Mouse (Mus musculus): ENCODE data around the gene Gas2l2. TPM values are rescaled to one million over a fixed set of nuclear protein-coding genes. Genes with fewer than 3 reads are reported as not detected.

The Gas2l2 gene
- total RNA-seq, 1 experiment from 2014 or later: not detected

GRCm38 (mm10) chr11:83403787-83404186 is 25.5 kb downstream of the Gas2l2 start:
- ATAC-seq (replicated peaks; ENCODE audit: low read depth, poor library complexity, severe bottlenecking): no peak

- ATAC-seq (replicated peaks; ENCODE audit: low read depth, poor library complexity, severe bottlenecking): no peak
Measured at GRCm38 (mm10) chr11:83398724-83399123, 30.5 kb downstream of the Gas2l2 start.

- no peak for ATAC-seq (replicated peaks; ENCODE audit: low read depth, poor library complexity, severe bottlenecking)
Measured at GRCm38 (mm10) chr11:83397626-83398025, 31.6 kb downstream of the Gas2l2 start.

- no peak for ATAC-seq (replicated peaks; ENCODE audit: low read depth, poor library complexity, severe bottlenecking)
Measured at GRCm38 (mm10) chr11:83394802-83395439, 34.3 kb downstream of the Gas2l2 start.

GRCm38 (mm10) chr11:83393062-83393461 is 36.2 kb downstream of the Gas2l2 start:
- no peak for ATAC-seq (replicated peaks; ENCODE audit: low read depth, poor library complexity, severe bottlenecking)

- no peak for ATAC-seq (replicated peaks; ENCODE audit: low read depth, poor library complexity, severe bottlenecking)
Measured at GRCm38 (mm10) chr11:83383532-83383887, 45.7 kb downstream of the Gas2l2 start.

- ATAC-seq (replicated peaks; ENCODE audit: low read depth, poor library complexity, severe bottlenecking): no peak
Measured at GRCm38 (mm10) chr11:83382876-83383531, 46.3 kb downstream of the Gas2l2 start.

GRCm38 (mm10) chr11:83379745-83380341 is 49.4 kb downstream of the Gas2l2 start:
- ATAC-seq (replicated peaks; ENCODE audit: low read depth, poor library complexity, severe bottlenecking): no peak

Other genes with a start within 250 kb of the Gas2l2 start
- 34.7 and 39.6 TPM in 2 replicates for gene Slfn3, start 238.1 kb downstream of the Gas2l2 start, total RNA-seq (2017)
- 0.05 TPM in 1 of 2 replicates, not detected in the other for gene Slfn14, start 142.7 kb downstream of the Gas2l2 start, total RNA-seq (2017)
- gene Ap2b1, start 130.4 kb downstream of the Gas2l2 start, total RNA-seq (2017): 51.7 and 80.9 TPM in 2 replicates
- 8.2 and 11.5 TPM in 2 replicates for gene Pex12, start 126.9 kb downstream of the Gas2l2 start, total RNA-seq (2017)
- gene Rasl10b, start 20.3 kb downstream of the Gas2l2 start, total RNA-seq (2017): not detected in 2 replicates
- 4.6 and 9.0 TPM in 2 replicates for gene 1700020L24Rik, start 8.2 kb upstream of the Gas2l2 start, total RNA-seq (2017)
- gene Mmp28, start 33.6 kb upstream of the Gas2l2 start, total RNA-seq (2017): 0.37 and 0.92 TPM in 2 replicates
- 41.6 and 73.3 TPM in 2 replicates for gene Taf15, start 43.6 kb upstream of the Gas2l2 start, total RNA-seq (2017)
- not detected in 2 replicates for gene Heatr9, start 92.7 kb upstream of the Gas2l2 start, total RNA-seq (2017)
- gene Ccl5, start 101.1 kb upstream of the Gas2l2 start, total RNA-seq (2017): 2.1 and 6.3 TPM in 2 replicates
- gene Ccl9, start 149.2 kb upstream of the Gas2l2 start, total RNA-seq (2017): 81.3 and 91.6 TPM in 2 replicates
- gene Ccl6, start 163.6 kb upstream of the Gas2l2 start, total RNA-seq (2017): 1.8 and 2.1 TPM in 2 replicates
- gene Rpl9-ps1, start 216.2 kb upstream of the Gas2l2 start, total RNA-seq (2017): 1.2 and 3.2 TPM in 2 replicates
- gene Ccl3, start 219.9 kb upstream of the Gas2l2 start, total RNA-seq (2017): 183 and 212 TPM in 2 replicates
- gene Ccl4, start 233.1 kb upstream of the Gas2l2 start, total RNA-seq (2017): 55.0 and 99.0 TPM in 2 replicates